Mouse (Mus musculus): ENCODE measurements around the gene Rps6ka1. TPM values are rescaled to one million over a fixed set of nuclear protein-coding genes. Genes with fewer than 3 reads are reported as not detected.
A peak's percentile ranks its signal among the peaks of the same experiment; 100 is the strongest.
"Not testable (repeated sequence)": the region's sequence is repeated elsewhere in the genome, so short reads cannot be mapped to it uniquely, and the experiment has no call there.

The Rps6ka1 gene
- polyA plus RNA-seq (2016; fragmentation: Nextera tagmentation; extraction: Ambion mirVana), result 32.4 and 34.5 TPM in 2 replicates

DNA sequence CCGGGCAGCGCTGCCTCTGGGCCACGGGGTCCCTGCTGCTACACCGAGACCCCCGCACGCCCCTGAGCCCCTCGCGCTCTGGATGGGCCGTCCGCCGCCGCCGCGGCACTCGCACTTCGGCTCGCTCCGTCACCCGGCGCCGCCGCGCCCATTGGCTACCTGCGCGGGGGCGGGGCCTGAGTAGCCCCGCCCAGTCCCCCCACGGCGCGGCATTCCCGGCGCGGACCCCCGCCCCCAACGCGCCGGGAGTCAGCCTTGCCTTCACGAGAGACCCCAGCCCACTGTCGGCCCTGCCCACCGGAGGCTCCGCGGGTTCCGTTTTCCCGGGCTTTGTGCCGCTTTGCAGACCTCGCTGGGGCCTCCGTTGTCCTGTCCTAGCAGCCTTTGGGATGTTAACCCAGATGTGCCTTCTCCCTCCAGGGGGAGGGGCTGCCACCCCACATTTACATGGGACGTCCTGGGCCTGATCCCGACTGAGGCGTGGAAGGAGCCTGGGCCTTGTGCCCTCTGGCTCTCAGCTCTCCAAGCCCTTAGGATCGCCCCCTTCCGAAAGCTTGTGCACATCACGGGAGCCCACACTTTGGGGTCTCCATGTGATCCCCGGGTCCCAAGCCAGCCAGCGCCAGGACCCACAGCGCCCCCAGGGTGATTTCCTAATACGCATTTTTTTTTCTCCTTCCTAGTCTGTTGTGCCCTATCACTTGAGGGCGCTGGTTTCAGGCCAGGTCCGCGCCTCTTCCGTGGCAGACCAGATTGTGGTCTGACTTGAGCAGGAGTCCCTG, at the start of gene Rps6ka1:
Gene Rps6ka1, minus strand, starts transcription at position 126 of the 782 bp plus-strand sequence.
- H3K27ac ChIP-seq (replicated peaks), result peak within 1 kb of the TSS; percentile 90

GRCm38 (mm10) chr4:133931785-133932184, 44.2 kb upstream of the Rps6ka1 start:
- 77% methylated on average over 3 of the region's 3 CpGs for WGBS
- no peak for DNase-seq (ENCODE audit: low spot score)
- H3K4me3 ChIP-seq, result no peak overlapping the region
- 0 out of 2 replicates have a peak overlapping the region, but pooled peaks have one; percentile 23 for H3K27ac ChIP-seq (replicated peaks)
- no peaks in the 10 kb centered on the region for H3K9me3 ChIP-seq (replicated peaks)
- no peaks in the 10 kb centered on the region for H3K36me3 ChIP-seq
- no peaks in the 10 kb centered on the region for H3K27me3 ChIP-seq (ENCODE audit: low read depth, poor library complexity, severe bottlenecking)
- peaks cover 10% of the 10 kb centered on the region; the same call in 1 of the 2 replicates for H3K4me1 ChIP-seq

More for the DNA sequence above, at the start of gene Rps6ka1:
- Histone ChIP-seq H3K4me3 (peak within 1 kb of the TSS; percentile 94), H3K36me3 (no peaks in the 10 kb centered on the region), H3K9me3 (replicated peaks) (no peaks in the 10 kb centered on the region), H3K4me1 (peaks cover 34% of the 10 kb centered on the region), H3K27me3 (ENCODE audit: low read depth, poor library complexity, severe bottlenecking) (peaks cover 17% of the 10 kb centered on the region)
- DNase-seq (ENCODE audit: low spot score), result peak; percentile 88
- WGBS, result under 1% methylated on average over 61 of the region's 61 CpGs

GRCm38 (mm10) chr4:133931349-133931748, 43.8 kb upstream of the Rps6ka1 start:
- Histone ChIP-seq H3K4me1 (peaks cover 10% of the 10 kb centered on the region; the same call in 1 of the 2 replicates), H3K36me3 (no peaks in the 10 kb centered on the region), H3K4me3 (no peak overlapping the region), H3K27ac (replicated peaks) (0 out of 2 replicates have a peak overlapping the region, but pooled peaks have one; percentile 23), H3K27me3 (ENCODE audit: low read depth, poor library complexity, severe bottlenecking) (no peaks in the 10 kb centered on the region), H3K9me3 (replicated peaks) (no peaks in the 10 kb centered on the region)
- no peak for DNase-seq (ENCODE audit: low spot score)
- WGBS, result 19% methylated on average over 10 of the region's 10 CpGs

GRCm38 (mm10) chr4:133929278-133929670, 41.7 kb upstream of the Rps6ka1 start:
- no peaks in the 10 kb centered on the region for H3K36me3 ChIP-seq
- H3K27me3 ChIP-seq (ENCODE audit: low read depth, poor library complexity, severe bottlenecking), result no peaks in the 10 kb centered on the region
- no peak for DNase-seq (ENCODE audit: low spot score)
- 64% methylated on average over 7 of the region's 7 CpGs for WGBS
- H3K27ac ChIP-seq (replicated peaks), result no peak overlapping the region
- H3K4me1 ChIP-seq, result peaks cover 10% of the 10 kb centered on the region; the same call in 1 of the 2 replicates
- no peaks in the 10 kb centered on the region for H3K9me3 ChIP-seq (replicated peaks)
- no peak overlapping the region for H3K4me3 ChIP-seq

- no peak overlapping the region for H3K4me3 ChIP-seq
- WGBS, result 73% methylated on average over 15 of the region's 15 CpGs
- H3K36me3 ChIP-seq, result no peaks in the 10 kb centered on the region
- no peaks in the 10 kb centered on the region for H3K27me3 ChIP-seq (ENCODE audit: low read depth, poor library complexity, severe bottlenecking)
- no peak for DNase-seq (ENCODE audit: low spot score)
- no peaks in the 10 kb centered on the region for H3K9me3 ChIP-seq (replicated peaks)
- H3K27ac ChIP-seq (replicated peaks), result no peak overlapping the region
- peaks cover 10% of the 10 kb centered on the region; the same call in 1 of the 2 replicates for H3K4me1 ChIP-seq
Observed at GRCm38 (mm10) chr4:133928576-133929277, 41.1 kb upstream of the Rps6ka1 start.

GRCm38 (mm10) chr4:133925204-133925603, 37.6 kb upstream of the Rps6ka1 start:
- Histone ChIP-seq H3K36me3 (no peaks in the 10 kb centered on the region), H3K27me3 (ENCODE audit: low read depth, poor library complexity, severe bottlenecking) (no peaks in the 10 kb centered on the region), H3K4me1 (peaks cover 7% of the 10 kb centered on the region; the same call in 1 of the 2 replicates), H3K4me3 (no peak overlapping the region), H3K9me3 (replicated peaks) (no peaks in the 10 kb centered on the region), H3K27ac (replicated peaks) (no peak overlapping the region)
- 84% methylated on average over 4 of the region's 4 CpGs for WGBS
- DNase-seq (ENCODE audit: low spot score), result no peak

- no peak for DNase-seq (ENCODE audit: low spot score)
- Histone ChIP-seq H3K9me3 (replicated peaks) (no peaks in the 10 kb centered on the region), H3K36me3 (no peaks in the 10 kb centered on the region), H3K4me1 (peaks cover 4% of the 10 kb centered on the region; the same call in 1 of the 2 replicates), H3K27me3 (ENCODE audit: low read depth, poor library complexity, severe bottlenecking) (no peaks in the 10 kb centered on the region), H3K4me3 (no peak overlapping the region), H3K27ac (replicated peaks) (no peak overlapping the region)
- WGBS, result 91% methylated on average over 5 of the region's 5 CpGs
Observed at GRCm38 (mm10) chr4:133923743-133924142, 36.1 kb upstream of the Rps6ka1 start.

DNA sequence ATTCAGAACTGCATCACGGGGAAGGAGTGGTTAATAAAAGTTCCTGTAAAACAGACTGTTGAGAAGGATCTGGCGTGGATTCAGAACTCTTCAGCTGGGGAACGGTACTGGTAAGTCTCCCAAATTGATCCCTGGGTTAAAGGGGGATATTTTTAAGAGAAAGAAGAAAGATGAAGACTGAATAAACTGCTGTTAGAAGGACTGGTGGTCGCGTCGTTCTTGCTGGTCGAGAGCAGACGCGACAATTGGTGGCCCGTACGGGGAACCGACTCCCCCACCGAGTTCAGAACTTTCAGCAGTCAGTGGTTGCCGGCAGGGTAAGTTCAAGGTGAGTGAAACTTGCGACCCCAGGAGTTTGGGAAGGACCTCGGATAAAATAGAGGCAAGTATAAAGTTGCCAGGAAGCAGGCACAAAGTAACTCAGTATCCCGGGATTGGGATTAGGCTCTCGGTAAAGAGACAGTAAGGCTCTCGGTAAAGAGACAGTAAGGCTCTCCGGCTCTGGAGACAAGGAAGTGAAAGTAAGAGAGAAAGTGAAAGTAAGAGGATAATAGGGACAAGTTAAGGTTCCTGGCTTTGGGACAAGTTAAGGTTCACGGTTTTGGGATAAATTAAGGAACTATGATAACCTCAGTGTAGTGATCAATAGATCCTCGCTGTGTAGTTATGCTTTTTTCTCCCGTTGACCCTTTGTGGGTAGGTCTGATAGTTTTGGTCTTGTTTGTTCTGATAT, 30.7 kb upstream of the Rps6ka1 start:
- not testable (repeated sequence) for H3K27me3 ChIP-seq (ENCODE audit: low read depth, poor library complexity, severe bottlenecking); H3K36me3 ChIP-seq; H3K27ac ChIP-seq (replicated peaks); H3K4me3 ChIP-seq; H3K9me3 ChIP-seq (replicated peaks); DNase-seq (ENCODE audit: low spot score); H3K4me1 ChIP-seq
- WGBS, result 89% methylated on average over 23 of the region's 23 CpGs

DNA sequence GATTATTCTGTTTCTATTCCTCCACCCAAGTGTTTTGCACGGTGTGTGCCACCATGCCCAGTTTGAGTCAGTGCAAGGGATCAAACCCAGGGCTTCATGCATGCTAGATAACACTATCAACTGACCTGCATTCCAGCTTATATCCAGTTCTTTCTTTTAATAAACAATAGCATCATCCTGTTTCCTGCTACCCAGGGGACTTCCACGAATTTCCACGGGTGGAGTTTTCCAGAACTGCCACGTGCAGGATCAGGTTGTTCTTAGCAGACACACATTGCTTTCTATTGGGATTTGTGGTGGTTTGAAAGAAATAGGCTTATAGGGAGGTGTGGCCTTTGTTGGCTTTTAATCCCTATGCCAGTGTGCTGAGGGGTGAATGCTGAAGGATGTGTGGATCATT, 24.4 kb upstream of the Rps6ka1 start:
- no peak for DNase-seq (ENCODE audit: low spot score)
- WGBS, result 70% methylated on average over 4 of the region's 4 CpGs
- no peaks in the 10 kb centered on the region for H3K36me3 ChIP-seq

DNA sequence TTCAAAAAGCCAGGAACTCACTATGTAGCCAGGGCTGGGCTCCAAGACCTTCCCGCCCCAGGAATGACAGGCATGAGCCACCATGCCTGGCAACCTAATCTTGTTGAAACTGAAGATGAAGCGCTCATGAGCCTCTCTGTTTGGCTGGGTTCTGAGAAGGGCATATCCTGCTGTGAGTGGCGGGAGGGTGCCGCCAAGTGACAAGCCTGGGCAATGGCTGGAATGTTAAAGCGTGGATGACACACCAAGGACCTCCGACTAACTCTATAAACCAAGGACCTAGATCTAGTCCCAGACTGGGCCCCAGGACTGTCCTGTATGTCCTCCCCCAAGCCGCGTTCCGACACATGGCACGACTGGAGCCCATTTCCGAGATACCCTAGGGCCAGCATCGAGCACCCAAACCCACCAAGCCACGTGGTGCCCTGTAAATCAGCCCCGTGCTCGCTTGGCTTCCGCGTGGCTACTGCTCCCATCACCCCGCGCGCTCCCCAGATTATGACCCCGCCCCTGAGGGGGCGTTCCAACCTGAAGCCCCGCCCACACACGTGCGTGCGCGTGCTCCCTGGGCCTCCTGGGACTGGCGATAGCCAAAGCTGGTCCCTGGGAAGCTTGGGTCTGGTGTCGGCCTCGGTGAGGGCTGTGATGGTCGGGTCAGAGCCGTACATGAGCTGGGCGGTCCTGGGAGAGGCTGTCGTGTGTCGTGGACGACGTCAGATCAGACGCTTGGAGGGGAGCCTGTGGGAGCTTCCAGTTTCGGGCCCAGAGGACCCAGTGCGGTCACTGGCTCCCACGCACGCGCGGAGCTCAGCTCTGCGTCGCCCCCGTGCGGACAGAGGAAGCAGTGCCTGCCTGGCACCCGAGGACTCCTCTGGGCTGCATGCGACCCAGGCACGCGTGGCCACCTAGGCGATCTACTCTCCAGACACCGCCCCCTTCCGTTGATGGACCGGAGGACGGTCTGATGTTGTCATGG, 22.9 kb upstream of the Rps6ka1 start:
- H3K36me3 ChIP-seq, result no peaks in the 10 kb centered on the region
- DNase-seq (ENCODE audit: low spot score), result peak; percentile 98
- WGBS, result under 1% methylated on average over 57 of the region's 57 CpGs
- H3K27me3 ChIP-seq (ENCODE audit: low read depth, poor library complexity, severe bottlenecking), result no peaks in the 10 kb centered on the region
- peak overlapping the region; percentile 90 for H3K27ac ChIP-seq (replicated peaks)
- no peaks in the 10 kb centered on the region for H3K9me3 ChIP-seq (replicated peaks)
- peaks cover 25% of the 10 kb centered on the region for H3K4me1 ChIP-seq
- peak overlapping the region; percentile 64 for H3K4me3 ChIP-seq

More for the DNA sequence above, 24.4 kb upstream of the Rps6ka1 start:
- Histone ChIP-seq H3K9me3 (replicated peaks) (no peaks in the 10 kb centered on the region), H3K4me1 (peaks cover 25% of the 10 kb centered on the region), H3K27me3 (ENCODE audit: low read depth, poor library complexity, severe bottlenecking) (no peaks in the 10 kb centered on the region), H3K27ac (replicated peaks) (no peak overlapping the region), H3K4me3 (no peak overlapping the region)

GRCm38 (mm10) chr4:133908051-133908450, 20.5 kb upstream of the Rps6ka1 start:
- Histone ChIP-seq H3K4me3 (no peak overlapping the region), H3K27ac (replicated peaks) (no peak overlapping the region), H3K4me1 (peaks cover 25% of the 10 kb centered on the region), H3K9me3 (replicated peaks) (no peaks in the 10 kb centered on the region), H3K36me3 (no peaks in the 10 kb centered on the region), H3K27me3 (ENCODE audit: low read depth, poor library complexity, severe bottlenecking) (no peaks in the 10 kb centered on the region)
- no peak for DNase-seq (ENCODE audit: low spot score)
- WGBS, result 93% methylated on average over 6 of the region's 6 CpGs

Data from midbrain, embryonic 10.5 days (tissue).